13 mouse cellular contexts compared by ENCODE assay signal in genomic region chr16:57532081-57532493, GRCm38 (mm10).
A peak's percentile ranks its signal among the peaks of the same experiment; 100 is the strongest.
DNase-seq lines count a peak whose midpoint lies in the region; ATAC-seq and TF ChIP-seq lines count a peak whose summit lies in the region.
"Had no signal": no experiment of that assay in that cellular context is flagged by ENCODE, and none has a peak within 500 bp of the region (broad histone marks: within the 10 kb centered on the region; RNA-seq: fewer than 3 reads in every experiment).

No protein-coding gene starts in this region.

- peak; percentile 67 for ATAC-seq in lung, postnatal 0 days
- peak; percentile 45; the same call in 1 of the 2 replicates for ATAC-seq in limb, embryonic 14.5 days (ENCODE audit: low FRiP score, low read depth)

- intact Hi-C loops in heart, adult 2 months (cut with DNase I): loop anchor here (2.0 to 5.0 kb wide), 2 partner anchors 17 to 45 kb away; no protein-coding TSS in a partner anchor

- peaks cover 12% of the 10 kb centered on the region for H3K4me1 ChIP-seq in heart, adult 2 months (ENCODE audit: control insufficient read depth, insufficient read depth, low read length)
- H3K4me1 ChIP-seq in heart, embryonic 10.5 days: peaks cover 12% of the 10 kb centered on the region; the same call in 1 of the 2 replicates
- H3K4me1 ChIP-seq in lung, postnatal 0 days (ENCODE audit: insufficient read depth, low read depth, low read length): no peaks in the 10 kb centered on the region; the same call in 1 of the 2 replicates
- peaks cover 17% of the 10 kb centered on the region for H3K4me1 ChIP-seq in limb, embryonic 14.5 days (ENCODE audit: control insufficient read depth, insufficient read depth, low read length)

- H3K4me3 ChIP-seq in heart, adult 2 months: no peak overlapping the region
- H3K4me3 ChIP-seq in heart, embryonic 10.5 days: no peak overlapping the region
- no peak overlapping the region for H3K4me3 ChIP-seq in lung, postnatal 0 days (ENCODE audit: low read depth, low read length)
- no peak overlapping the region for H3K4me3 ChIP-seq in limb, embryonic 14.5 days (replicated peaks; ENCODE audit: low read length)
- H3K4me3 ChIP-seq: megakaryocyte, embryonic 14.5 days had no signal

- H3K36me3 ChIP-seq in heart, adult 2 months (ENCODE audit: control insufficient read depth, insufficient read depth, low read length): peaks cover 8% of the 10 kb centered on the region
- H3K36me3 ChIP-seq in heart, embryonic 10.5 days: no peaks in the 10 kb centered on the region
- no peaks in the 10 kb centered on the region for H3K36me3 ChIP-seq in lung, postnatal 0 days (ENCODE audit: insufficient read depth, low read length)
- H3K36me3 ChIP-seq in limb, embryonic 14.5 days (ENCODE audit: control insufficient read depth, insufficient read depth, low read length): no peaks in the 10 kb centered on the region

- no peaks in the 10 kb centered on the region for H3K27me3 ChIP-seq in heart, adult 2 months (ENCODE audit: control insufficient read depth, insufficient read depth, low read length)
- H3K27me3 ChIP-seq in heart, embryonic 10.5 days (ENCODE audit: insufficient read depth, poor library complexity, severe bottlenecking): no peaks in the 10 kb centered on the region
- no peaks in the 10 kb centered on the region for H3K27me3 ChIP-seq in lung, postnatal 0 days (replicated peaks; ENCODE audit: insufficient read depth, low read length)
- H3K27me3 ChIP-seq in limb, embryonic 14.5 days (ENCODE audit: control insufficient read depth, insufficient read depth, low read length): no peaks in the 10 kb centered on the region
- H3K27me3 ChIP-seq: megakaryocyte, embryonic 14.5 days had no signal

- TF ChIP-seq POLR2A in heart, adult 2 months (IDR thresholded peaks at IDR 0.05; ENCODE audit: insufficient read depth, low read depth, low read length): no peak
- TF ChIP-seq POLR2A in limb, embryonic 14.5 days (IDR thresholded peaks at IDR 0.05; ENCODE audit: borderline replicate concordance, extremely low read depth, insufficient read depth, insufficient read length): no peak

- peak overlapping the region; percentile 70 for H3K27ac ChIP-seq in heart, adult 2 months
- H3K27ac ChIP-seq in heart, embryonic 10.5 days: no peak overlapping the region
- H3K27ac ChIP-seq in lung, postnatal 0 days (ENCODE audit: low read length): no peak overlapping the region; the same call in 1 of the 2 replicates
- H3K27ac ChIP-seq in limb, embryonic 14.5 days (replicated peaks; ENCODE audit: low read depth, low read length): peak overlapping the region; percentile 33; the same call in 1 of the 2 replicates

- no peak overlapping the region for H3K4me2 ChIP-seq in lung, postnatal 0 days (replicated peaks; ENCODE audit: low read depth, low read length)
- H3K4me2 ChIP-seq in limb, embryonic 14.5 days (replicated peaks; ENCODE audit: low read depth, low read length, severe bottlenecking): no peak overlapping the region

- no peak for DNase-seq in heart, adult 2 months
- no peak for DNase-seq in heart, embryonic 10.5 days (ENCODE audit: low spot score)
- peak; percentile 71 for DNase-seq in lung, postnatal 0 days (ENCODE audit: low spot score)
- DNase-seq in lung, adult 18-20 months: no peak
- DNase-seq in embryo, embryonic 11.5 days (ENCODE audit: low read depth, low spot score): peak; percentile 34
- peak; percentile 77 for DNase-seq in limb, embryonic 14.5 days (ENCODE audit: low spot score)
- DNase-seq in left cerebral cortex, adult 11 months (ENCODE audit: low spot score): no peak
- no peak for DNase-seq in frontal cortex, postnatal 36 days (ENCODE audit: low spot score in 2 of 2)
- DNase-seq: heart, postnatal 10 days; kidney, adult 9 months; layer of hippocampus, adult 9-11 months; thymus, postnatal 25 days had no signal

- no peaks in the 10 kb centered on the region for H3K79me2 ChIP-seq in heart, adult 2 months (replicated peaks; ENCODE audit: control insufficient read depth, insufficient read depth, low read length)

- H3K9ac ChIP-seq in heart, adult 2 months (ENCODE audit: low read depth, low read length): no peak overlapping the region
- no peak overlapping the region for H3K9ac ChIP-seq in lung, postnatal 0 days (replicated peaks; ENCODE audit: low read depth)
- no peak overlapping the region for H3K9ac ChIP-seq in limb, embryonic 14.5 days (ENCODE audit: low read depth, low read length, severe bottlenecking)

- H3K9me3 ChIP-seq in heart, embryonic 10.5 days: no peaks in the 10 kb centered on the region
- H3K9me3 ChIP-seq in lung, postnatal 0 days (ENCODE audit: low read length): no peaks in the 10 kb centered on the region
- no peaks in the 10 kb centered on the region for H3K9me3 ChIP-seq in limb, embryonic 14.5 days (ENCODE audit: control insufficient read depth, low read length)
- H3K9me3 ChIP-seq: megakaryocyte, embryonic 14.5 days had no signal

- no peak for TF ChIP-seq CTCF in heart, adult 2 months (IDR thresholded peaks at IDR 0.05)
- TF ChIP-seq CTCF in lung, postnatal 0 days (IDR thresholded peaks at IDR 0.05): no peak

- no peak for TF ChIP-seq EP300 in heart, adult 2 months (IDR thresholded peaks at IDR 0.05; ENCODE audit: insufficient read depth, low read depth, low read length)
- peak; percentile 57 for TF ChIP-seq EP300 in lung, postnatal 0 days (IDR thresholded peaks at IDR 0.05)

- WGBS in heart, adult 2 months: 43% methylated on average over 6 of the region's 6 CpGs
- 66% methylated on average over 6 of the region's 6 CpGs for WGBS in heart, embryonic 10.5 days
- WGBS in lung, postnatal 0 days: 24% methylated on average over 6 of the region's 6 CpGs
- 12% methylated on average over 6 of the region's 6 CpGs for WGBS in limb, embryonic 14.5 days

Comparison
In these comparisons a context has a peak if more than half of its experiments do, and no peak if none do; other contexts are left out.
1. DNase-seq: peak in lung, postnatal 0 days (single experiment), embryo, embryonic 11.5 days (single experiment) and limb, embryonic 14.5 days (single experiment); none in heart, adult 2 months (0 of 2), heart, embryonic 10.5 days (single experiment), lung, adult 18-20 months (0 of 2), left cerebral cortex, adult 11 months (single experiment) and frontal cortex, postnatal 36 days (0 of 2).
2. H3K27ac ChIP-seq: peak in heart, adult 2 months (single experiment) and limb, embryonic 14.5 days (single experiment); none in heart, embryonic 10.5 days (single experiment) and lung, postnatal 0 days (single experiment).